17 mouse cellular contexts compared by ENCODE assay signal in the genomic region with DNA sequence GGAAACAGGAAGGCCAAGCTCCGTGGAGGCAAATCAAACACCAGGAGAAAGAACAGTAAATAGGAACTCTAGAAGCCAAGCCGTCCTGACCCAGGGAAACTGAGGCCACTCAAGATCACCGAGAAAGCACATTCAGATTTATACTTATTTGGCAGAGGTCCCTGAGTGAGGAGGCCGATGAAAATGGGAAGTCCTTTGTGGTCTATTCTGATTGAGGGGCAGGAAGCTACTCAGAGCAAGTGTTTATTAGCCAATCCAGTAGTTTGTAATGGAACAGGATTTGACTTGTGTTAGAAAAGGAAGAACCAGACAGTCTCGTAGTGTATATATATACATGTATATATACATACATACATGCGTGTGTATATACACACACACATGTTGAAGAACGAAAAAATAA. TPM values are rescaled to one million over a fixed set of nuclear protein-coding genes. Genes with fewer than 3 reads are reported as not detected.
A peak's percentile ranks its signal among the peaks of the same experiment; 100 is the strongest.
DNase-seq lines count a peak whose midpoint lies in the region; ATAC-seq and TF ChIP-seq lines count a peak whose summit lies in the region.
"Had no signal": no experiment of that assay in that cellular context is flagged by ENCODE, and none has a peak within 500 bp of the region (broad histone marks: within the 10 kb centered on the region; RNA-seq: fewer than 3 reads in every experiment).

No protein-coding gene starts in this region.

- no peak for TF ChIP-seq CTCF in liver, adult 2 months (IDR thresholded peaks at IDR 0.05; ENCODE audit: low read depth, low read length)
- TF ChIP-seq CTCF in bone marrow, adult 2 months (IDR thresholded peaks at IDR 0.05; ENCODE audit: control insufficient read depth, insufficient read depth, low read length): no peak

- no peak for TF ChIP-seq POLR2A in liver, adult 2 months (IDR thresholded peaks at IDR 0.05; ENCODE audit: extremely low read depth, insufficient read depth, low read length)
- no peak for TF ChIP-seq POLR2A in bone marrow, adult 2 months (IDR thresholded peaks at IDR 0.05; ENCODE audit: borderline replicate concordance, control insufficient read depth, low read depth, low read length)

- H3K4me1 ChIP-seq in forebrain, embryonic 12.5 days: peaks cover 38% of the 10 kb centered on the region
- peaks cover 22% of the 10 kb centered on the region for H3K4me1 ChIP-seq in forebrain, embryonic 16.5 days (replicated peaks; ENCODE audit: control insufficient read depth, insufficient read depth, low read length)
- H3K4me1 ChIP-seq in liver, adult 2 months (ENCODE audit: control insufficient read depth, insufficient read depth, low read length): no peaks in the 10 kb centered on the region
- H3K4me1 ChIP-seq in bone marrow, adult 2 months (ENCODE audit: control insufficient read depth, insufficient read depth, low read length): peaks cover 4% of the 10 kb centered on the region

- H3K9me3 ChIP-seq in forebrain, embryonic 12.5 days: no peaks in the 10 kb centered on the region
- no peaks in the 10 kb centered on the region for H3K9me3 ChIP-seq in forebrain, embryonic 16.5 days (ENCODE audit: control insufficient read depth, low read length)
- H3K9me3 ChIP-seq: hindbrain, embryonic 10.5 days had no signal

- no peaks in the 10 kb centered on the region for H3K79me2 ChIP-seq in liver, adult 2 months (ENCODE audit: control insufficient read depth, insufficient read depth, low read length)
- H3K79me2 ChIP-seq in macrophage (ENCODE audit: inconsistent target): peaks cover 41% of the 10 kb centered on the region

- H3K27ac ChIP-seq in forebrain, embryonic 12.5 days: peak overlapping the region; percentile 71
- no peak overlapping the region for H3K27ac ChIP-seq in forebrain, embryonic 16.5 days (ENCODE audit: low read length)
- H3K27ac ChIP-seq in liver, adult 2 months (replicated peaks; ENCODE audit: insufficient read depth, low read depth, low read length): no peak overlapping the region
- H3K27ac ChIP-seq in bone marrow, adult 2 months (ENCODE audit: control insufficient read depth, insufficient read depth, low read depth, low read length, poor library complexity): peak overlapping the region; percentile 79
- peak overlapping the region; percentile 51 for H3K27ac ChIP-seq in macrophage
- H3K27ac ChIP-seq: gastrocnemius, adult 2 months; hindbrain, embryonic 10.5 days; left cerebral cortex, adult 2 months had no signal

- no peak overlapping the region for H3K4me3 ChIP-seq in forebrain, embryonic 12.5 days (replicated peaks)
- no peak overlapping the region for H3K4me3 ChIP-seq in forebrain, embryonic 16.5 days (replicated peaks; ENCODE audit: low read length)
- H3K4me3 ChIP-seq in liver, adult 2 months (ENCODE audit: insufficient read depth, low read depth, low read length): no peak overlapping the region
- H3K4me3 ChIP-seq in bone marrow, adult 2 months (replicated peaks; ENCODE audit: control insufficient read depth, low read depth, low read length): no peak overlapping the region
- no peak overlapping the region for H3K4me3 ChIP-seq in macrophage (ENCODE audit: inconsistent target)
- H3K4me3 ChIP-seq: gastrocnemius, adult 2 months; hindbrain, embryonic 10.5 days; left cerebral cortex, adult 2 months; myocyte had no signal

- peaks cover 45% of the 10 kb centered on the region for H3K36me3 ChIP-seq in forebrain, embryonic 12.5 days (replicated peaks)
- no peaks in the 10 kb centered on the region; the same call in 1 of the 2 replicates for H3K36me3 ChIP-seq in forebrain, embryonic 16.5 days (ENCODE audit: control insufficient read depth, insufficient read depth)
- no peaks in the 10 kb centered on the region for H3K36me3 ChIP-seq in liver, adult 2 months (ENCODE audit: control insufficient read depth, insufficient read depth, low read length)
- peaks cover 7% of the 10 kb centered on the region; the same call in 1 of the 2 replicates for H3K36me3 ChIP-seq in macrophage (ENCODE audit: inconsistent target)

- no peak overlapping the region for H3K4me2 ChIP-seq in forebrain, embryonic 12.5 days
- no peak overlapping the region for H3K4me2 ChIP-seq in forebrain, embryonic 16.5 days (ENCODE audit: low read length)

- WGBS in forebrain, embryonic 12.5 days: 88% methylated on average over 7 of the region's 7 CpGs
- 74% methylated on average over 7 of the region's 7 CpGs for WGBS in forebrain, embryonic 16.5 days
- 83% methylated on average over 7 of the region's 7 CpGs for WGBS in liver, adult 2 months
- 24% methylated on average over 7 of the region's 7 CpGs for WGBS in bone marrow, adult 2 months
- WGBS in macrophage (ENCODE audit: missing documents): 15% methylated on average over 7 of the region's 7 CpGs

- no peaks in the 10 kb centered on the region for H3K27me3 ChIP-seq in forebrain, embryonic 12.5 days
- no peaks in the 10 kb centered on the region for H3K27me3 ChIP-seq in forebrain, embryonic 16.5 days (replicated peaks; ENCODE audit: control insufficient read depth, insufficient read depth, low read length)
- no peaks in the 10 kb centered on the region for H3K27me3 ChIP-seq in liver, adult 2 months (ENCODE audit: control insufficient read depth, insufficient read depth, low read length)

- H3K9ac ChIP-seq in forebrain, embryonic 12.5 days: no peak overlapping the region
- H3K9ac ChIP-seq in forebrain, embryonic 16.5 days (replicated peaks; ENCODE audit: low read depth, low read length): no peak overlapping the region
- no peak overlapping the region for H3K9ac ChIP-seq in liver, adult 2 months (ENCODE audit: low read depth, low read length)

- DNase-seq in liver, adult 2 months (ENCODE audit: extremely low read depth, low read depth, low spot score): peak; percentile 8
- no peak for DNase-seq in liver
- no peak for DNase-seq in gastrocnemius, adult 8-10 months (ENCODE audit: low spot score in 2 of 2)
- no peak for DNase-seq in right cerebral cortex, postnatal 36 days (ENCODE audit: low spot score in 2 of 2)
- DNase-seq: adrenal gland, postnatal 14 days; cerebellum, adult 2 months; gastrocnemius, adult 2 months; kidney, postnatal 25 days; thymus, adult 18-20 months had no signal

- ATAC-seq in forebrain, embryonic 12.5 days (ENCODE audit: low FRiP score): no peak
- no peak for ATAC-seq in forebrain, embryonic 16.5 days

RNA-seq across cellular contexts. Expression of a gene that starts 48.8 kb away (rescaled TPM):
- 148 and 166 TPM in 2 replicates for polyA plus RNA-seq in forebrain, embryonic 12.5 days (2016; fragmentation: Nextera tagmentation; extraction: Ambion mirVana)
- 154 and 158 TPM in 2 replicates for polyA plus RNA-seq in forebrain, embryonic 16.5 days (2015; fragmentation: Nextera tagmentation; extraction: Ambion mirVana)
- total RNA-seq in liver, adult 2 months (2014; rRNA removed): 0.74 and 0.87 TPM in 2 replicates
- 0.31 and 2.0 TPM in 2 replicates for polyA plus RNA-seq in liver, adult 2 months (2012; rRNA removed)
- 9.3 and 17.0 TPM in 2 replicates for polyA plus RNA-seq in bone marrow, adult 2 months (2011; ENCODE audit: insufficient read depth, insufficient read length, low replicate concordance, missing spikeins)
- total RNA-seq in macrophage (2018; cell fraction: chromatin; rRNA removed): 1,000 to 10,000 TPM in 1 of 26 experiments, 100 to 1,000 TPM in 14, 10 to 100 TPM in 11; 65.8 to 1,056 (median 152) TPM
- total RNA-seq in macrophage (2018; cell fraction: cytosol; rRNA removed): 100 to 1,000 TPM in 2 of 26 experiments, 10 to 100 TPM in 24; 32.3 to 169 (median 53.6) TPM
- 100 to 1,000 TPM in 18 of 26 experiments, 10 to 100 TPM in 8; 75.5 to 593 (median 137) TPM for total RNA-seq in macrophage (2018; cell fraction: nucleus; rRNA removed)
- polyA plus RNA-seq in macrophage (2018): 34.2 to 43.0 TPM (median 36.4 TPM) in 3 replicates
- total RNA-seq in gastrocnemius, adult 8-10 months (2022): 1 to 10 TPM in 2 of 4 experiments, under 1 TPM in 2; 0.45 to 2.5 (median 1.0) TPM
- total RNA-seq: MEL had no signal

Comparison
In these comparisons a context has a peak if more than half of its experiments do, and no peak if none do; other contexts are left out.
1. H3K27ac ChIP-seq: peak in forebrain, embryonic 12.5 days (single experiment), bone marrow, adult 2 months (single experiment) and macrophage (single experiment); none in forebrain, embryonic 16.5 days (single experiment) and liver, adult 2 months (single experiment).